Mouse (Mus musculus): ENCODE data around the gene Olfr1089.

DNA sequence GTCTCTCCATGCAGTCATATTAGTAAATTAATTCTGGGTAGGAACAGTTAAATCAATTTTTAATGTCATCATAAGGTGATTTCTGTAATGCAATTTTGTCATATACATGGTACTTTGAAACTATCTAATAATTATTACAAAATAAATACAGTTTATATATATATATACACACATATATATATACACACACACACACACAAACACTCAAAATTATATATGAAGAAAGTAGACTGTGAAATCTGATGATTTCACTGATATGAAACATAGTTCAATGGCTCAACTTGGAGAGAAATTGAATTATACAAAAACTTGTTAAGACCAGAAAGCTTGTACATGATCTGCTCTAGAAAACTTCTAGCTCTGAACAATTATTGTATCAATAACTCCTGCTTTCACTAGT, at the start of gene Olfr1089:
- TF ChIP-seq CTCF (IDR thresholded peaks at IDR 0.05; ENCODE audit: borderline replicate concordance, extremely low read depth, insufficient read depth, insufficient read length): no peak
- TF ChIP-seq POLR2A (IDR thresholded peaks at IDR 0.05; ENCODE audit: borderline replicate concordance, extremely low read depth, insufficient read depth, insufficient read length, poor library complexity, severe bottlenecking): no peak
